Mouse (Mus musculus) heart, adult 11 months (tissue): ENCODE measurements around the gene Dcaf11.
A peak's percentile ranks its signal among the peaks of the same experiment; 100 is the strongest.

Experiments used
- DNase-seq: peaks from one replicate; pipeline ENCODE4 v3.0.0; 2022

Gene Dcaf11

DNA sequence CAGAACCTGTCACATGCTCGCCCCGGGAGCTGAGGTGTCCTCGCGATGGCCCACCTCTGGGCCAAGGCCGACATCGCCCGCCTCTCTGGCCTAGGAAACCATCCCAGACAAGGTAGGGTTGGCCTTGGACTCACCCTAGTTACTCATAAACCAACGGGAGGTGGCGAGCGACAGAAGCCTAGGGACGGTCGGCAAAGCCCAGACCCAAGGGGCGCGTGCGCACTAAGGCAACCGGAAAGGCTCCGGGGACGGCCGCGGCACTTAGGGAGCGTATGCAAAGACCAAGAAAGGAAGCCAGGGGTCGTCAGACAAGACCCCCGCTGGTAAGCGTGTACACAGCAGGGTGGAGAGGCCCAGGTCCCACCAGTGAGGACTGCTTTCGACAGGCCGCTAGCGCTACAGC, at the start of gene Dcaf11:
Dcaf11 (plus strand) TSS at position 208 of the 403 bp plus-strand sequence.
- peak; percentile 99 for DNase-seq

DNA sequence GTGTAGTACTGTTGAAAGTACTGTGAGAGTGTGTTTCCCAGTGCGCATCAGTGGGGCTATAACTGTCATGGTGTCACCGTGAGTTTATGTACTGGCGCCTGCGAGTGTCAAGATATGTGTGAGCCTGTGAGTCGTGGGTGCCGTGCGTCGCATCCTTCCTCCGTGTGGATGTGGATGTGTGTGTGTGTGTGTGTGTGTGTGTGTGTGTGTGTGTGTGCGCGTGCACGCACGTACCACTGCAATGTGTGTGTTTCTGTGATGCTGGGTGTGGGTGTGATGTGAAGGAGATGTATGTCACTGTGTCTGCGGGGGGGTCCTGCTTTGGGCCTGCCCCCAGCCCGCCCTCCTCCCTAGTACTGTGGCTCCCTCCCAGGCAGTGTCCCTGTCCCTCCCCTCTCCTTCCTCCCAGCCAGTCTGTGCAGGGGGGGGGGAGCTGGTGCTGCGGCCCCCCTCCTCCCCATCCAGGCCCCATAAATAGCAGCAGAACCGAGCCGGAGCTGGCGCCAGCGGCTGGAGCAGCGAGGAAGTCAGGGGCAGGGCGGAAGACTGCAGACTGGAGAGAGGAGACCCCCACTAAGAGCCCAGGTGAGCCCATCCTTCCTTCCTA, 49.6 kb upstream of the Dcaf11 start, which contains the start of gene Cpne6:
Cpne6 (plus strand) TSS at position 321 of the 607 bp plus-strand sequence.
- peak; percentile 85 for DNase-seq

DNA sequence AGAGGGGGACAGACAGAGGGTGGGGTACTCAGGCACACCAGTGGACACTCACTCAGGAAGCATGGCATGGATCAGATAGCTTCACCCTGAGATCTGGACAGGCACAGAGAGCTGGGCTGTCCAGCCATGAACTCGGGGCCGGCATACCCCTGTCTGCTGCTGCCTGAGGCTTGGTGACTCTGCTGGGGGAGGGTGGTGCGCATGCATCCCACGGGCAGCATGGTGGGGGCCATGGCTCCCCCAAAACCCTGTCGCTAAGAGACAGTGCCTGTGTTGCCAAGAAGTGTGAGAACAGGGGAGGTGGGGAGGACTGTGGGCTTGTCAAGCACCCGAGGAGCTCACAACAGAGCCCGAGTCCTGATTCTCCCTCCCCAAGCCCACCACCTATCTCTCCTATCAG, 48.8 kb upstream of the Dcaf11 start:
- DNase-seq = peak; percentile 77

DNA sequence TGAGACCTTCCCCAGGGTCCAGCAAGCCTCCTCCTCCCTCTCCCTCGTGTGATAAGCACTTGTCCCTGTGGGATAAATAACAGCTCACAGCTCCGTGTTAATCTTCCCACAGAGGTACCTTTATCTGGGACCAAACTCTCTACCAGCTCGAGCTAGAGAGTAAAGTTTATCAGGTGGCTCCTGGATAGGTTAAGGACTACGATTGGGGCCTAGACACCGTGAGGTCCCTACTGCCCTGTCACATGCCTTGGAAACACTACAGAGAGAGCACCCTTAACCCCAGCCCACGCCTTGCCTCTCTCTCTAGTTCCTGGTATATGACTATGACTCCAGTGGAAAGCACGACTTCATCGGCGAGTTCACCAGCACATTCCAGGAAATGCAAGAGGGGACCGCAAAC, 45.9 kb upstream of the Dcaf11 start:
- DNase-seq = peak; percentile 77

DNA sequence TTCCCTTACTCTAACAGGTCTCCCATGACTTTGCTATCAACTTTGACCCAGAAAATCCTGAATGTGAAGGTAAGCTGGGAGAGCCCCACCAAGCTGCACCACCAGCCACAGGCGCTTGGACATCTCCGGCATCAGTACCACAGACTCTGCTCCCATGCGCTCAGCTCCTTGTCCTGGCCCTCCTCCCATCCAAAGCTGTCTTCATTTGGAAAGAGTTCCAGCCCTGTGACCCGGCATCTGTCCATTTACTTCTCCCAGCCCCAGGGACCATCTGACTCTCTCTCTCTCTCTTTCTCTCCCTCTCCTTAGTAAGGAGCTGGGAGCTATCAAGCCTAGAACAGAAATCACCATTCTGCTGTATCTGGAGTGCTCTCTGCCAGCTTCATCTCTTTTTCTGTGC, 44.0 kb upstream of the Dcaf11 start:
- DNase-seq = no peak

DNA sequence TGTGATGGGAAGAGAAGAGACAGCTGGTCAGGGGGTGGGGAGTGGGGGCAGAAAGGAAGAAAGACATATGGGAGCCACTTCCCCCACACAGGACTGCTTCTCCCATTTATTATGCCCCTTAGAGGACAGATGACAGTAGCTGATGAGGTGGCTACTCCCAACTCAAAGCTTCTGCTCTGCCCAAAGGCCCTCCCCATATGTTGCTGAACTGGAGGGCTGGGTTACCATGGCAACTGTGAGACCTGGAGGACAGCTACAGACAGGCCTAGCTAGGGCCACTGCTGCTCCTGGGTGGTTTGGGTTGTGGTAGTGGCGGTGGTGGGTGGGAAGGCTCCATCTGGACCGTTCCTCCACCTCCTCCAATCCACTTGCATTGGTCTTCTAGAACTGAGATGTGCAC, 40.9 kb upstream of the Dcaf11 start:
- no peak for DNase-seq

DNA sequence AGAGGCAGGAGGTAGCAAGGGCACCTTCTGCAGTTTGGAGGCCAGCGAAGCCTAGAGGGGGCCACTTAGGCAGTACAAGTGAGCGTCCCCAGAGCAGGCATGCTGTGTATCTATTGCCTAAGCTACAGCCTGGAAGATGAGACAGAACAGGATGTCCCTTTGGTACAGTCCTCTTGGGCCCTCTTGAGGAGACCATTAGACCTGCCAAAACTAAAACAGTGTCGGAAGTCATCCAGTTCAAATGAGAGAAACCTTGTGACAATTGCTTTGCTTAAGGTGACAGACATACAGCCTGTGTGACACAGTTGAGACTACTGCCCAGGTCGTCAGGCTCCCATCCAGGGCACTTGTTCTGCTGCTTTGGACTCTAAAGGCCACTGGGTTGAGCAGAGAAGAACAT, 40.2 kb upstream of the Dcaf11 start:
- peak; percentile 85 for DNase-seq

DNA sequence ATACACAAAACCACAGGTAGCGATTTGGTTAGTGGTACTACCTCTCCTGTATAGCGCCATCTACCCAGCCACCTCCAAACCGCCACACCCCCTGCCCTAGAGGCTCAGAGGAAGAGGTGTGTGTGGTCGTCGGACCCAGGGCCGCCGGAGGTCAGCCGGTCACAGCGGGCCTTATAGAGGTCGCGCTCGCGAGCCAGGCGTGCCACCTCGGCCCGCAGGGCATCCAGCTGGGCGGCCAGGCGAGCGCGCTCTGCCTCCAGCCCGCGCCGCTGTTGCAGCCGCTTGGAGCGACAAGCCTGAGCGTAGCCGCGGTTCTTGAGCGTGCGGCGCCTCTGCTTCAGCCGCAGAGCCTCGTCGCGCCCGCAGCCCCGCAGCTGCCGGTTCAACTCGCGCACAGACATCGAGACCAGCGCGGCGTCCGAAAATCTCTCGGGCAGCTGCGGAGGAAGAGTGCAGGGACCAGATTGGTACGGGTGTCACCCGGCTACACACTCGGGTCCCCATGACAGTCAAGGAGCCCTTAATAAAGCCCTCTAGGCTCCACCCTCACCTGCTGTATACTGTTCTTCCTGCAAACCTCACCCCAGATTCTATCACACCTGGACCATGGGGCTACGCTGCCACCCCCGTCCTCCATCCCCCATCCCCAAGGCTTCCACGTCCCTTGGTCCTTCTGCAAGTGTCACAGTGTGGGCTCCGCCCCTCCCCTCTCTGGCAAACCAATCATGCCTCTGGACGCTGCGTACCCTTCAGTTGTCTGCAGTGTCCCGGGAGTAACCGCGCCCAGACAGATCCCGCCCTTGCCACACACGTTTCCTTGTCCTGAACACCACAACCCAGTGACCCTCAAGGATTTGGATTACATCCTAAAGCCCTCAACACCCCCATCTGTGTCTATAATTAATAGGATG, 39.1 kb upstream of the Dcaf11 start:
- DNase-seq = peak; percentile 86

DNA sequence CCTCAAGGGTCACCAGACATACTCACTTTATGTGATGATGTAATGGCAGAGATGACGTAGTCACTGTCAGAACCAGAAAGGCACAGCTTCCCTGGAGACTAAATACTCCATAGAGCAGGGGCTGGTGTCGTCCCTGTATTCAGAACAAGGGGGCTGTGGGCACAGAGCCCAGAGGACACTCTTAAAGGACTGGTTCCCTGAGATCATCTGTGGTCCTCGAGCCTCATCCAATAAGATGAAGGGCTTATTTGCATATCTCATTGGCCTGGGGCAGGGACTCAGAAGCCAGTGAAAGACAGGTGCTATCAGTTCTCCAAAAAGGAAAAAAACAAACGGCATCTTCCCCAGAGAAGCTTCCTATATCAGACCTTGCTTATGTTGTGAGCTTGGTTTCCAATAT, 35.7 kb upstream of the Dcaf11 start:
- no peak for DNase-seq

DNA sequence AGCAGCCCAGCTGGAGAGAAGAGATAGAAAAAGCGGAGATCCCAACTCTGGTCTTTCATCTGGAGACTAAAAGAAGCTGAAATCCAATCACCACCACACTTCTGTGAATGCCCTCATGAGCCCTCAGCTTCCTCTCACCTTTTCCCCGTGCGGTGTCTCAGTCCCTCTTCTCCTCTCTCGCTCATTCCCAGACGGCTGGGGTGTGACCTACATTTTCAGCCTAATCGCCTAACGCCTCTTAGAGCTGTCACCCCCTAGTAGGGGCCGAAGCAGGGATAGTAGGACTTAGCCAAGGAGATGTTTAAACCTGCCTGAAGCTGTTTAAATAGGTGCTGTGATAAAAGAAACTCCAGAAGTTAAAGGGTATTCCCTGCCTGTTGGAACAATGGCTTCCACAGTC, 35.0 kb upstream of the Dcaf11 start, which contains the start of gene Nrl:
Nrl (minus strand) TSS at position 197 of the 400 bp plus-strand sequence.
- DNase-seq = peak; percentile 81

DNA sequence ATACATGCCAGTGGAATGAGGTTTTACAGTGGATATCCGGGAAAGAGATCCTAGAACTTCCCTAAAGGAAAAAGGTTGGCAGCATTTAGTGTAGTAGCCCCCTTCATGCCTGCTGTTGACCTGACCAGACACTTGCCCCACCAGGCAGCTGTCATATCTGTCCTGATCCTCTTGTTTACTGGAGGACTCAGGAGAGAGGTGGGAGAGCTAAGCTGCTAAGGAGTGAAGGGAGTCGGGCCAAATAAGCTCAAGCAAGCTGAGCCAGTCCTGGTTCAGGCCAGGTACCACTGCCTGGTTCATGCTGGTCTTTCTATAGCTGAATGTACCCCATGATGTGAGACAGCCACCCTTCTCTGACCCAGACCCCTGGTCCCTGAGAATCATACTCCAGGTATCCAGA, 33.1 kb upstream of the Dcaf11 start:
- DNase-seq = no peak

DNA sequence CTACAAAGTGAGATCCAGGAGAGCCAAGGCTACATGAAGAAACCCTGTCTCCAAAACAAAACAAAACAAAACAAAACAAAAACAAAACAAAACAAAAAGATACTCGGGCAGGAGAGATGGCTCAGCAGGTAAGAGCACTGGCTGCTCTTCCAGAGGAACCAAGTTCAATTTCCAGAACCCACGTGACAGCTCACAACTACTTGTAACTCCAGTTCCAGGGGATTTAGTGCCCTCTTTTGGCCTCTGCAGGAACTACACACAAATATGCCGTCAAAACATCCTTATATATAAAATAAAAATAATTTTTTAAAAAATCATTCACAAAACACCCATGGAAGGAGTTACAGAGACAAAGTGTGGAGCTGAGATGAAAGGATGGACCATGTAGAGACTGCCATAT, 31.9 kb upstream of the Dcaf11 start:
- no peak for DNase-seq

DNA sequence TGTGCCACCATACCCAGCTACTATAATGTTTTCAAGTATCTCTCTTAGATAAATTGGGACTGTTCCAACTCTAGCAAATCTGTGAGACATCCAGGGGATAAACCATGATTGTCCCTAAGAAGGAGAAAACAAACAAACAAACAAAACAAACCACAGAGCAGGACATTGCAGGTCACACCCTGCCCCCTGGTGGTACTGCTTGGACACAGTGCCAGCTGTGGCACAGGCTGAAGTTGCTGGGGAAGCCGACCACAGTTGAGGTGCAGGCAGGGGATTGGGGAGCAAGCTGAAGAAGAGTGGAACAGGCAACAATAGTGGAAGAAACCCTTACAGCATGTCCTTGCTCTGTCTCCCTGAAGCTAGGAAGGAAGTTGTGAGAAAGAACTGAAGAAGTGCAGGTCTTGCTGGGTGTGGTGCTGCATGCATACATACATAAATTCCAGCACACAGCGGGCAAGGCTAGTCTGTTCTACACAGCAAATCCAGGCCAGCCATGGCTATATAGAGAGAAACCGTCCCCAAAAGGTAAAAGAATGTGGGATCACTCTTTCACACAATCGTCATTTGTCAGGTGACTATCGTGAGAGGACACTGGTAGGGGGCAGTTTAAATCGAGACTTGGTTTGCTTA, 23.6 kb upstream of the Dcaf11 start:
- DNase-seq = no peak

DNA sequence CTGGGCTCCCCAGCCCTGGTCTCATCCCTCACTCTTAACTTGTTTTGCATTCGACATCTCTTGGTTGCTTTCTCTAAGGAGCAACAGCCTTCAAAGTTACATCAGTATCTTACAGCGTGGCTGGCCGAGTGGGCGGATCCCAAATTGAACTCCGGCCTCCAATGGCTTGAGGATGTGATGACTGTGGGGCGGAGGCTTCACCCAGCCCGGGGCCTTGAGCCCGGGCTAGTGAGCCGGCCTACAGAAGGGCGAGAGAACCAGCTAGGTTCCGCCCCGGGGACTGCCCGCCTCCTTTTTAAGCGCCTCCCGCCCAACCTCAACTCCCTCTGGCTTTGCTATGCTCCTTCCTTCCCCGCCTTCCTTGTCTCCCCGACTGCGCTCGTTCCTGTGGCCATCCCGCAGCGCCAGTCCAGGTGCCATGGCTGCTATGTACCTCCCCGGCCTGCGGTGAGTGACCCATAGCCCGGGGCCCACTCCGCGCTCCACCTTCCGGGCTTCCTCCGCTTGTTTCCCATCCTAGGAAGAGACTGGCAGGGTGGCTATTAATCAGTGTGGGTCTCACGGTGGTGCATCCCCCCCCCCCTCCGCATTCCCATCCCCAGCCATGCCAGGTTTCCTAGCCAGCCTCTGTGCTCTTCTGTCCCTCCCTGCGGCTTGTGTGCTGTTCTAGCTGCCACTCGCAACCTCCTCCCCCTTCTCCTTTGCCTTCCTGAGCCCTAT, 19.6 kb upstream of the Dcaf11 start, which contains the start of gene Pck2:
Pck2 (plus strand) TSS at position 200 of the 720 bp plus-strand sequence.
- DNase-seq = peak; percentile 100

DNA sequence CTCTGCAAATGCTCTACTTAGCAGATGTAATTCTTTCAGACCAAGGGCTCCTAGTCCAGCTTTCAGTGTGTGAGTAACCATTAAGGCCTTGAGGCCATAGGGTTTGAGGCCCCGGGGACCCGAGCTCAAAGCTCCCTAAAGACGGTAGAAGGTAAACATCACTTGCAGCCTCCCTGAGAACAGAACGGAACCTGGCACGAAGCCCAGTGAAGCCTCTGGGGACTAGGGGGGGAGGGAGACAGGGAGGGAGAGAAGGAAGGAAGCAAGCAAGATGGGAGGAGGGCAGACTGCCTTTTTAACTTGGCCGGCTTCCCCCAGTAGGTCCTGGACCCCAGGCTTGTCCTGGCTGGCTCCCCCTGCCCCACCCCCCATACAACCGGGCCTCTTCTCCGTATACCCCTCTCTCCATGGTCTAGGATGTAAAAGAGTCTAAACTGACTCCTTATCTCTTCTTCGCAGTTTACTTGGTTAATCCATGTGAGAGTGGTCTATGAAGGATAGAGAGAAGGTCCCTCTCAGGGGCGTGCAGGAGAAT, 19.0 kb upstream of the Dcaf11 start:
- peak; percentile 99 for DNase-seq

DNA sequence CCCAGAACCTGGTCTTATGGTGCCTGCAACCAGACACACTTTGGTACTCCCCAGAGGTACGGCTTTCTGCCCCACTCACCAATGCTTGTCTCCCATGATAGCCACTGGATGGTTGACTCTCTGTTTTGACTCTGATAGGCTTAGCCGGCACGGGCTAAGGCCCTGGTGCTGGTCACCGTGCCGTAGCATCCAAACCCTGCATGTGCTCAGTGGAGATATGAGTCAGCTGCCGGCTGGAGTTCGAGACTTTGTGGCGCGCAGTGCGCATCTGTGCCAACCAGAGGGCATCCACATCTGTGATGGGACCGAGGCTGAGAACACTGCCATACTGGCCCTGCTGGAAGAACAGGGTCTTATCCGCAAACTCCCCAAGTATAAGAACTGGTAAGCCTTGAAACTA, 17.5 kb upstream of the Dcaf11 start:
- no peak for DNase-seq

DNA sequence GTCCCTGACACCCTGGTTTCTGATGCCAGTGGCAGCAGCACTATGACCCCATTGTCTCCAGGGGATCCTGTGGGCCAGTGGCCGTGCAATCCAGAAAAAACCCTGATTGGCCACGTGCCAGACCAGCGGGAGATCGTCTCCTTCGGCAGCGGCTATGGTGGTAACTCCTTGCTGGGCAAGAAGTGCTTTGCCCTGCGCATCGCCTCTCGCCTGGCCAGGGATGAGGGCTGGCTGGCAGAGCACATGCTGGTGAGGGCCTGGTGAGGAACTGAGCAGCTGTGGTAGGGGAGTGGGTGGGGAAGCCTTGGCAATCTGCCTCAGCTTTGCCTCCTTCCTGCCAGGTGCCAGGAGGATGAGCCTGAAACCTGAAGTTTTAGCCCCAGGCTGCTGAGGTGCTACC, 15.5 kb upstream of the Dcaf11 start:
- no peak for DNase-seq

DNA sequence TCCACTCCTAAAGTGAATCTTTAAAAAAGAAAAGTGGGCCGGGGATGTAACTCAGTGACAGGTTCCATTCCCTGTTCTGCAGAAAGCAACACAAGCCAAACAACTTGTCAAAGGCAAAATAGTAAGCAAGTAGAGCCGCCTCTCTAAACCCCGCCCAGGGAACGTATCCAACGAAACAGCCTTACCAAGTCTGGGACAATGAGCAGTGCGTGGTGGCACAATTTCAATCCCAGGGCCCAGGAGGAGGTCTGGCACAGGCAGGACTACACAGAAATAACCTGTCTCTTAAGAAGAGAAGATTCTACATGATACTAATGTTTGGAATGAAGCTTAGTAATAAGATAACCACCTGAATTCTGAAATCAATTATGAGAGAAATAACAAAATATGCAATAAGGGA, 9.6 kb upstream of the Dcaf11 start:
- no peak for DNase-seq

DNA sequence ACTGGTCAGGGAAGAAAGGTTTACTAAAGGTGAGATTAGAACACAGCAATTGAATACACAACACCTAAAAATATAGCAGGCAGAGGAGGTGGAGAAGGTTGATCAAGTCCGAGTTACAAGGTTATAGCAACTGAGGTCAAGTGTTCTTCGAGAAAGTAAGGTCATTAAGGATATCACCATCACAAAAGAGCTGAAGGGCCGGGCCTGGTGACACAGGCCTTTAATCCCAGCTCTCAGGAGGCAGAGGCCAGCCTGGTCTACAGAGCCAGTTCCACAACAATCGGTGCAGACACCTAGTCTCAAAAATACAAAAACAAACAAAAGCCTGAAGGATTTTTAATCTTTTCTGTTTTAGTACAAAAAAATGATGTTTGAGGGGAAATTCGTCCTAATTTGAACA, 8.5 kb upstream of the Dcaf11 start:
- DNase-seq = no peak

DNA sequence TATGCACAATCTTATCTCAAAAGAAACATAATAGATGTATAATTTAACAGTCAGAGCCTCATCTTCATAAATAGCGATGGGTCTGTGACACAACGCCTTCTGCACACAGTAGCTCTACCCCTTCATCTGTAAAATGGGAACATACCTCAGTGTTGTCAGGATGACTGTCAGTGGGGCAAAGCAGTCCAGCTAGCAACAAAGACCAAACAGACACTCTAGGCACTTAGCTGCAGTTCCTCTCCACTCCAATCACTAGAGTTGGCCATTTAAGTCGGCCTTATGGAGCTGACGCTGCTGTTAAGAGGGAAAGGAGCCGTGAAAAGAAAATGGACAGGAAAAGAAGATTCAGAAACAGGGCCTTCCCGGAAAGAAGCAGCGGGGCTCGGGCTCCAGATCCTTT, 8.0 kb upstream of the Dcaf11 start:
- DNase-seq = no peak

DNA sequence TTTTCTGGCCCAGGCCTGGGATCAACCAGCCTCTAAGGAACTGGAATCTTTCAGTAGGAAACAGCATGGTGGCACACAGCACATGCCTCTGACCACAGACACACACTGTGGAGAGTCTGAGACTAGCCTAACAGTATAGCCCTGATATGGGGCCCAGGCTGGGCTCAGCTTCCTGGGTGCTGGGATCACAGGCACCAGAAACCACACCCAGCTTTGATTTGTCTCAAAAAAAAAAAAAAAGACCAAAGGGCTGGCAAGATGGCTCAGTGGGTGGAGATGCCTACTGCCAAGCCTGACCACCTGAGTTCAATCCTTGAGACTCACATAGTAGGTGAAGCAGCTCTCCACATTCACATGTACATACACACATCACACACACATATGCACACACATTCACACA, 5.2 kb upstream of the Dcaf11 start:
- no peak for DNase-seq

DNA sequence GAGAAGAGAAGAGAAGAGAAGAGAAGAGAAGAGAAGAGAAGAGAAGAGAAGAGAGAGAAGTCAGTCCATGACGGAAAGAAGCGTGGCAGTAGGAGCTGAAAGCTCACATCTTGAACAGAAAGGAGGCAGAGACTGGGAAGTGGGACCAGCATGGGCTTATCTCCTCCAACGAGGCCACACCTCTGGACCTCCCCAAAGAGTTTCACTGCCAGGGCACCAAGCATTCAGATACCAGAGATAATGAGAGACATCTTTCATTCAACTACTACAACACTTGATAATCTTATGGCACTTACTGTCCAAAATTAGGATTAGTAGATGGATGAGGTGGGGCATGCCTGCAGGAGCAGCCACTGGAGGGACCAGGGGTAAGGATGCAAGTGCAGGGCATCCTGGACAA, 4.0 kb upstream of the Dcaf11 start:
- no peak for DNase-seq

DNA sequence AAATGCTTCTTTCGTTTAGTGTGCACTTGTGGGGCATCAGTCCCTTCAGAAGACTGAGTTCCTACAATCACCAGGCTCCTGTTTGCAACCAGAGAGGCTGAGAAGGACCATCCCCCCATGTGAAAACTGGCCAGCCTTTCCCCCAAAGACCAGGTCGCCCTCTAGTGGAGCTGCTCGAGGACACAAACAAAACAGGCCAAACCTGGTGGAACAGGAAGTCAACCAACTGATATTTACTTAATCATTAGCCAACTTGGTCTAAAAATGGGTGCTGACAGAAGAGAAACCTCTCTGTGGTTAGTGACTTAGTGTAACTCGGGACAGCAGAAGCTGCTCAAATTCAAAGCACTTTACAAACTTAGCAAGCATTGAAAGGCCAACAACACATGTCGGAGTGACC, 2.8 kb upstream of the Dcaf11 start:
- peak; percentile 98 for DNase-seq
